Mouse (Mus musculus): ENCODE data around the gene Traf3ip3.

DNA sequence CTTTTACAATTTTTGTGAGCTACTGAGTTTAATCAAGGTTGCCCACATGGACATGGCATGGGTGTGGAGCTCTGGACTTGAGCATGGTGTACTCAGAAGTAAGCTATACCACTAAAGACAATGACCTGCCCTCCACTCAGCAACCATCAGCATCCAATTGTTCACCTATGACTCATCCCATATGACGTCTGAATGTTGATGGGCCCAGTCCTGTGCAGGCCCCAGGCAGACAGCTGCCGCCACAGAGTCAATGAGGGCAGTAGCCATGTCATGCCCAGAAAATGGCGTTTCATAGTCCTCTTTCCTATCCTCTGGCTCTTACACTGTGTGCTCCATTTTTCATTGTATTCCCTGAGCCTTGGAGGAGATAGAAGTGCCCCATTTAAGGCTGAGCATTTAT, 14.5 kb upstream of the Traf3ip3 start:
- no peak for TF ChIP-seq CTCF (IDR thresholded peaks at IDR 0.05; ENCODE audit: borderline replicate concordance, insufficient read depth, low read depth, low read length)
- TF ChIP-seq POLR2A (IDR thresholded peaks at IDR 0.05; ENCODE audit: borderline replicate concordance, insufficient read depth, low read length) = no peak
